Mouse (Mus musculus) forebrain, embryonic 13.5 days (tissue): ENCODE measurements around the gene Pde4d. TPM values are rescaled to one million over a fixed set of nuclear protein-coding genes. Genes with fewer than 3 reads are reported as not detected.

Experiments used
- ATAC-seq: fragments of 200-750 bp; cut with Nextera tagmentation; 2 replicates; pipeline ENCODE4 v1.8.0; 2017
- H3K27ac ChIP-seq: fragments of 300-500 bp; sonication (generic); 2 replicates; pipeline ENCODE4 v1.5.1; 2015; ENCODE audit warnings: inconsistent platforms, mild to moderate bottlenecking, moderate library complexity
- H3K27me3 ChIP-seq: fragments of 300-500 bp; sonication (generic); 2 replicates; pipeline ENCODE4 v1.6.1; 2015; ENCODE audit warnings: mild to moderate bottlenecking, inconsistent platforms
- H3K36me3 ChIP-seq: fragments of 300-500 bp; sonication (generic); 2 replicates; pipeline ENCODE4 v1.6.1; 2015; ENCODE audit warnings: mild to moderate bottlenecking, inconsistent platforms; ENCODE audit not compliant: poor library complexity, severe bottlenecking
- H3K4me1 ChIP-seq: fragments of 300-500 bp; sonication (generic); 2 replicates; pipeline ENCODE4 v1.6.1; 2015; ENCODE audit warnings: inconsistent platforms
- H3K4me2 ChIP-seq: fragments of 300-500 bp; sonication (generic); 2 replicates; pipeline ENCODE4 v1.6.1; 2015; ENCODE audit warnings: inconsistent platforms, mild to moderate bottlenecking, moderate library complexity
- H3K4me3 ChIP-seq: fragments of 300-500 bp; sonication (generic); 2 replicates; pipeline ENCODE4 v1.5.1; 2015; ENCODE audit warnings: mild to moderate bottlenecking, inconsistent platforms
- H3K9ac ChIP-seq: fragments of 300-500 bp; sonication (generic); 2 replicates; pipeline ENCODE4 v1.6.1; 2015; ENCODE audit warnings: mild to moderate bottlenecking, inconsistent platforms
- H3K9me3 ChIP-seq: fragments of 300-500 bp; sonication (generic); replicated peaks from 2 replicates; pipeline ENCODE4 v1.6.1; 2016; ENCODE audit warnings: inconsistent platforms
- WGBS: fragments of 180-500 bp; shearing (Covaris S2); methylation state at CpG from one replicate; pipeline ENCODE4 v1.1.7; 2015; 5-methylcytosine and 5-hydroxymethylcytosine counted together
- polyA plus RNA-seq: library from polyadenylated mRNA; unstranded; fragments of >200 nt; fragmentation: Nextera tagmentation; extraction: Ambion mirVana; gene quantifications from 2 replicates; pipeline ENCODE4 v1.2.1, GENCODE M21; 2015

Gene Pde4d
- polyA plus RNA-seq, 1 experiment from 2014 or later, result 11.9 TPM

DNA sequence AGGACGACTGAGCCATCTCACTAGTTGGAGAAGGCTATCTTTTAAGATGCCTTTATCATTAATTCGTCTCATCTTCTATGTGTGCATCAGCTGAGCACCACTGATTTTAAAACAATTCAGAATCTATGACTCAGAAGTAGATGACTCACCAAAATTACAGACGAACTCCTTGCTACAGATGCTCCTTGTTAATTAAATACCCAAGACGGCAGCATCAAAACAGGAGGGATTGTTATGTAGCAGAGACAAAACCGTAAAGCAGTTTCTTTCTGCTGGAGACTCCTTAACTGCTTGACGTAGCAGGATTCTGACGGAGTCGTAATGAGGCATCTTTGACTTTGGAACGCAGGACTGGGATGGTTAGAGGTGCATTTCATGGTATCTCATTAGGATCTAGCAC lies 1050.6 kb downstream of the Pde4d start:
- Histone ChIP-seq H3K4me2 (no peak overlapping the region), H3K4me3 (no peak overlapping the region), H3K27ac (no peak overlapping the region), H3K9ac (no peak overlapping the region), H3K27me3 (no peaks in the 10 kb centered on the region), H3K9me3 (no peaks in the 10 kb centered on the region), H3K36me3 (no peaks in the 10 kb centered on the region), H3K4me1 (no peaks in the 10 kb centered on the region)
- ATAC-seq, result no peak
- 86% methylated on average over 9 of the region's 9 CpGs for WGBS

GRCm38 (mm10) chr13:109502796-109503195 lies 1053.0 kb downstream of the Pde4d start:
- Histone ChIP-seq H3K36me3 (no peaks in the 10 kb centered on the region), H3K4me2 (no peak overlapping the region), H3K9me3 (no peaks in the 10 kb centered on the region), H3K27me3 (no peaks in the 10 kb centered on the region), H3K27ac (no peak overlapping the region), H3K4me1 (no peaks in the 10 kb centered on the region), H3K4me3 (no peak overlapping the region), H3K9ac (no peak overlapping the region)
- 84% methylated on average over 7 of the region's 7 CpGs for WGBS
- ATAC-seq, result no peak

DNA sequence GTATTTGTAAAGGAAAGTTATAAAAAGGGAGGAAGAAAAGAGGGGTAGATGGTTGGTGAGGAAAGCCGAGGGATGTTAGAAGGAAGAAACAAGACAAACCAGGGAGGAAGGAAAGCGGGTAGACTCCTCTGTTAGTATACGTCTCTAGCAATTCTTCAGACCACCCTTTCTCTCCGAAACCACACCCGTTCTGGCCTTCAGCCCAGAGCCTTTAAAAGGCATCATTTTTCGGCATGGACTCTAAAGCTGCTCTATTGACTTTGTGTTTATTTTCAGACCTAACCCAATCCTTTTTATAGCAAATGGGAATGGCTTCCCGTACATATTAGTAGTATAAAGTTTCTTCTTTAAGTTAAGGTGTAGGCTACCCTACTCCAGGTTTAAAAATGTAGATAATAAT lies 1057.0 kb downstream of the Pde4d start:
- ATAC-seq, result no peak

DNA sequence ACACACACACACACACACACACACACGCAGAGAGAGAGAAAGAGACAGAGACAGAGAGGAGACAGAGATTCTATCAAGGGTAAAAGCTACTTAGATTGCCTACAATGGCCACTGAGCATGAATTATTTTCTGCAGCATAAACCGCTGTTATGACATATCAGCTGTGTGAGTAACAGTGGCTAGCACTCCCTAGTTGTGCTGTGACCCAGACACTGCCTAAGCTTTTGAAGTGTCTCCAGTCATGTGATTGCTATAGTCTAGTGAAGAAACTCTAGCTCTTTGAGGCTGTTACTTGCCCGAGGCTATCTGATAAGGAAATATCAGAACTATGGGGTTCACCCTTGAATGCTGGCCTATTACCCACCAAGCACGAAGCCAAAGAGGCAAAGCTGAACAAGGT lies 1058.7 kb downstream of the Pde4d start:
- H3K4me2 ChIP-seq, result no peak overlapping the region
- H3K9me3 ChIP-seq, result no peaks in the 10 kb centered on the region
- H3K4me1 ChIP-seq, result no peaks in the 10 kb centered on the region
- H3K4me3 ChIP-seq, result no peak overlapping the region
- H3K9ac ChIP-seq, result no peak overlapping the region
- 86% methylated on average over 4 of the region's 4 CpGs for WGBS
- no peaks in the 10 kb centered on the region for H3K27me3 ChIP-seq
- H3K27ac ChIP-seq, result no peak overlapping the region
- no peaks in the 10 kb centered on the region for H3K36me3 ChIP-seq
- ATAC-seq, result no peak

More for the DNA sequence above, 1057.0 kb downstream of the Pde4d start:
- Histone ChIP-seq H3K9ac (no peak overlapping the region), H3K27ac (no peak overlapping the region), H3K9me3 (no peaks in the 10 kb centered on the region), H3K36me3 (no peaks in the 10 kb centered on the region), H3K27me3 (no peaks in the 10 kb centered on the region), H3K4me3 (no peak overlapping the region), H3K4me1 (no peaks in the 10 kb centered on the region), H3K4me2 (no peak overlapping the region)
- 81% methylated on average over 7 of the region's 7 CpGs for WGBS

DNA sequence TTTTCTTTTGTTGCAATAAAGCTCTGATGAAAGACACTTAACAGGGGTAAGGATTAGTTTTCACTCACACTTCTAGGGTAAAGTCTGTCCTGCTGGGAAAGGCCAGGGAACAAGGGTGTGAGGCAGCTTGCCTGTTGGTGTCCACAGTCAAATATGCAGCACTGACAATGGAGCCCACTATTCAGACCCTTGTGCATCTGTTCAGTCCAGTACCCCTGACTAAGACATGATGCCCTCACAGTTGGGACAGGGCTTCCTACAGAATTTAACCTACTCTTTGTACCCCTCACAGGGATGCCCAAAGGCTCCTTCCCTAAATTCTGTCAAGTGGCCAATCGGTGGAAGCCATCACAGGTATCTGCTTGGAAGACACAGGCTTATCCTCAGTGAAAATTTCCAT lies 1068.4 kb downstream of the Pde4d start:
- no peak for ATAC-seq
- H3K36me3 ChIP-seq, result no peaks in the 10 kb centered on the region
- WGBS, result 80% methylated on average over 1 of the region's 1 CpGs

GRCm38 (mm10) chr13:109519485-109519884 lies 1069.7 kb downstream of the Pde4d start:
- no peak overlapping the region for H3K9ac ChIP-seq
- no peak overlapping the region for H3K4me2 ChIP-seq
- no peak overlapping the region for H3K27ac ChIP-seq
- H3K27me3 ChIP-seq, result no peaks in the 10 kb centered on the region
- 43% methylated on average over 3 of the region's 3 CpGs for WGBS
- no peaks in the 10 kb centered on the region for H3K9me3 ChIP-seq
- H3K4me1 ChIP-seq, result no peaks in the 10 kb centered on the region; the same call in 1 of the 2 replicates
- no peak overlapping the region for H3K4me3 ChIP-seq
- no peaks in the 10 kb centered on the region for H3K36me3 ChIP-seq
- ATAC-seq, result no peak

More for the DNA sequence above, 1068.4 kb downstream of the Pde4d start:
- H3K9me3 ChIP-seq, result no peaks in the 10 kb centered on the region
- H3K4me2 ChIP-seq, result no peak overlapping the region
- H3K9ac ChIP-seq, result no peak overlapping the region
- no peaks in the 10 kb centered on the region; the same call in 1 of the 2 replicates for H3K4me1 ChIP-seq
- H3K27ac ChIP-seq, result no peak overlapping the region
- H3K4me3 ChIP-seq, result no peak overlapping the region
- no peaks in the 10 kb centered on the region for H3K27me3 ChIP-seq

DNA sequence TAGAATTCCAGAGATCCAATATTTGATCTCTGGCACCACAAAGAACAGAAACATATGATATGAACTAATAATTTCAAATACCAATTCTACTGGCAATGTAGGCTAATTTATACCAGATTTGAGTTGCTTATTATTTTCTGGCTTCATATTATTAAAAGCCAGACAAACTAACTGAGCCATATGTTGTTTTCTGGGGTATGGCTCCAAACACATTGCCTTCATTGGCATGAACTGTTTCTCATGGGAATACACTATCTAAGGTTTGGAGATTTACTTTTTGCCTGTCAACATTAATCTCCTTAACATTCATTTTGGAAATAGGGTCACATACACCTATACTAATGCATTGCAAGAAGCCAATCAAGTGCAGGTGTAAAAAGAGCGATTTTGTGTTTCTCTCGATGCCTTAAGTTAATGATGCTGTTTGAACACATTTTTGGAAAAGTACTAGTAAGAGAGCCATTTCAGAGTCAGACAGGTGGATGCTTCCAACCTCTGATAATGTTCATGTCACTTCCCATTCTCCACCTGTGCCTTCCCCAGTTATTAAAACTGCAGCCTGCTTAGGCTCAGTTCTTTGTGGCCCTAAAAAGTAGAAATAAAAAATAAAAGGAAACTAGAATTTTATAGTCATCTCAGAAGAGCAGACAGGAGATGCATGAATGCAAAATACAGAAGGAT lies 1070.4 kb downstream of the Pde4d start:
- Histone ChIP-seq H3K9me3 (no peaks in the 10 kb centered on the region), H3K27ac (no peak overlapping the region), H3K4me1 (no peaks in the 10 kb centered on the region), H3K4me3 (no peak overlapping the region), H3K4me2 (no peak overlapping the region), H3K36me3 (no peaks in the 10 kb centered on the region), H3K27me3 (no peaks in the 10 kb centered on the region), H3K9ac (no peak overlapping the region)
- WGBS, result 88% methylated on average over 2 of the region's 2 CpGs
- ATAC-seq, result no peak

GRCm38 (mm10) chr13:109533838-109534523 lies 1084.2 kb downstream of the Pde4d start:
- no peaks in the 10 kb centered on the region for H3K36me3 ChIP-seq
- H3K9me3 ChIP-seq, result no peaks in the 10 kb centered on the region
- H3K4me1 ChIP-seq, result peaks cover 7% of the 10 kb centered on the region
- H3K4me2 ChIP-seq, result no peak overlapping the region
- no peak overlapping the region for H3K9ac ChIP-seq
- peak overlapping the region; percentile 41 for H3K27ac ChIP-seq
- 45% methylated on average over 3 of the region's 3 CpGs for WGBS
- no peak overlapping the region for H3K4me3 ChIP-seq
- peak; percentile 82 for ATAC-seq
- no peaks in the 10 kb centered on the region for H3K27me3 ChIP-seq

GRCm38 (mm10) chr13:109534709-109535284 lies 1085.0 kb downstream of the Pde4d start:
- H3K27me3 ChIP-seq, result no peaks in the 10 kb centered on the region
- H3K9ac ChIP-seq, result no peak overlapping the region
- no peak overlapping the region for H3K4me3 ChIP-seq
- H3K9me3 ChIP-seq, result no peaks in the 10 kb centered on the region
- no peak overlapping the region for H3K4me2 ChIP-seq
- no peak overlapping the region; the same call in 1 of the 2 replicates for H3K27ac ChIP-seq
- H3K36me3 ChIP-seq, result no peaks in the 10 kb centered on the region
- no peak for ATAC-seq
- peaks cover 7% of the 10 kb centered on the region for H3K4me1 ChIP-seq
- WGBS, result 84% methylated on average over 5 of the region's 5 CpGs

- Histone ChIP-seq H3K4me2 (no peak overlapping the region), H3K27me3 (no peaks in the 10 kb centered on the region), H3K9ac (no peak overlapping the region), H3K4me1 (peaks cover 7% of the 10 kb centered on the region), H3K4me3 (no peak overlapping the region), H3K27ac (no peak overlapping the region), H3K36me3 (no peaks in the 10 kb centered on the region), H3K9me3 (no peaks in the 10 kb centered on the region)
- WGBS, result 74% methylated on average over 4 of the region's 4 CpGs
- no peak for ATAC-seq
Observed at GRCm38 (mm10) chr13:109536636-109537035, 1086.9 kb downstream of the Pde4d start.

DNA sequence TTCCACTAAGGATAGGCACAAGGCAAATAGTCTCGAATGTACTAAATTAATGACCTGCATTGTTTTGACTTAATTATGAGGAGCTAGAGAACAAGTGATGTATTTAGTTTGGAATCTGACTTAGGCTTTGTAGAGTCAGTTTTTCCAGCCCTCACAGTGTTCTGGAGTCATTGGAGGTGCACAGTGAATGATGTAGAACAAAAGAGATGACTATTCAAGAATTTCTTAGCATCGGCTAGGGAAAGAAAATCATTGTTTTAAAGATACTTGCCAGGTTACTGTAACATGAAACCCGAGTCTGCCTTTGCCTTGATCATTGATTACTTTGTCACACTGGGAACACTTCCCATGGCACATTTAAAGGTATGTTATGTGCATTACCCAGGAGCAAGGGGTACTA lies 1089.6 kb downstream of the Pde4d start:
- Histone ChIP-seq H3K36me3 (no peaks in the 10 kb centered on the region), H3K27ac (no peak overlapping the region), H3K4me1 (peaks cover 1% of the 10 kb centered on the region), H3K9me3 (no peaks in the 10 kb centered on the region), H3K9ac (no peak overlapping the region), H3K27me3 (no peaks in the 10 kb centered on the region), H3K4me2 (no peak overlapping the region), H3K4me3 (no peak overlapping the region)
- WGBS, result 43% methylated on average over 3 of the region's 3 CpGs
- no peak for ATAC-seq

DNA sequence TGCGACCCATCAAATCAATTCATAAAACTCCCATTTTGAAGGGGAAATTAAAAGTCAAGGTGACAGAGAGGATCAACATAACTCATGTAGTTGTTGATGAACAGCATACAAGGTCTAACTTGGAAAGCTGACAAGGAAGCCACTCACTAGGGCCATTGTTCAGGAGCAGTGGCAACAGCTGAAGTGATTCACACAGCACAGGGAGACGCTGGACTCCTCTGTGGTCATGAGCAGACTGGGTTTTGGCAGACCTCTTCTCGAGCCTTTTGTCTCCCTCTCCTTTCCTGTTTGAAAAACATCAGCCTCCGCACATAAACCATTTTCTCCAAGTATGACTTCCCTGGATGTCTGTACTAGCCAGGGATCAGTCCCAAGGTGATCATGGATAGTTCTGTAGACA lies 1094.9 kb downstream of the Pde4d start:
- Histone ChIP-seq H3K9ac (no peak overlapping the region), H3K4me3 (no peak overlapping the region), H3K4me1 (no peaks in the 10 kb centered on the region), H3K4me2 (no peak overlapping the region), H3K27ac (no peak overlapping the region), H3K27me3 (no peaks in the 10 kb centered on the region), H3K9me3 (no peaks in the 10 kb centered on the region), H3K36me3 (no peaks in the 10 kb centered on the region)
- 84% methylated on average over 4 of the region's 4 CpGs for WGBS
- no peak for ATAC-seq
